Mouse (Mus musculus) layer of hippocampus, adult 2 months (tissue): ENCODE data around the gene Trit1. TPM values are rescaled to one million over a fixed set of nuclear protein-coding genes. Genes with fewer than 3 reads are reported as not detected.
A peak's percentile ranks its signal among the peaks of the same experiment; 100 is the strongest.

ENCODE experiments used
- DNase-seq, 2 experiments: peaks; one replicate each; pipeline ENCODE4 v3.0.0; 2022; ENCODE audit warnings: low spot score in 2 of 2
- H3K27ac ChIP-seq: fragments of 200-600 bp; 2 replicates; pipeline ENCODE4 v1.8.1; 2022
- H3K4me3 ChIP-seq: fragments of 200-600 bp; 2 replicates; pipeline ENCODE4 v1.8.1; 2022; ENCODE audit warnings: mild to moderate bottlenecking
- CTCF ChIP-seq: fragments of 200-600 bp; conservative IDR thresholded peaks from 2 replicates; pipeline ENCODE4 v1.8.1; 2022; ENCODE audit warnings: antibody characterized with exemption, mild to moderate bottlenecking, moderate library complexity
- total RNA-seq, 2 experiments: library from RNA; stranded (reverse); gene quantifications; 2 replicates each; pipeline ENCODE4 v1.2.3; 2021

Trit1 gene
- total RNA-seq, 2 experiments from 2014 or later, result 27.5 to 29.4 TPM

- no peak overlapping the region for H3K27ac ChIP-seq
- no peak for DNase-seq
- no peak for TF ChIP-seq CTCF
- H3K4me3 ChIP-seq, result no peak overlapping the region
These were observed 64.4 kb downstream of the Trit1 start for GRCm38 (mm10) chr4:123080791-123081190.

GRCm38 (mm10) chr4:123082283-123083163 is 66.1 kb downstream of the Trit1 start:
- DNase-seq, result peak; percentile 65 to 74
- Histone ChIP-seq H3K4me3 (no peak overlapping the region), H3K27ac (no peak overlapping the region)
- peak; percentile 90 for TF ChIP-seq CTCF

GRCm38 (mm10) chr4:123083323-123083902 is 67.0 kb downstream of the Trit1 start:
- Histone ChIP-seq H3K27ac (no peak overlapping the region), H3K4me3 (no peak overlapping the region)
- no peak for TF ChIP-seq CTCF
- DNase-seq, result no peak

DNA sequence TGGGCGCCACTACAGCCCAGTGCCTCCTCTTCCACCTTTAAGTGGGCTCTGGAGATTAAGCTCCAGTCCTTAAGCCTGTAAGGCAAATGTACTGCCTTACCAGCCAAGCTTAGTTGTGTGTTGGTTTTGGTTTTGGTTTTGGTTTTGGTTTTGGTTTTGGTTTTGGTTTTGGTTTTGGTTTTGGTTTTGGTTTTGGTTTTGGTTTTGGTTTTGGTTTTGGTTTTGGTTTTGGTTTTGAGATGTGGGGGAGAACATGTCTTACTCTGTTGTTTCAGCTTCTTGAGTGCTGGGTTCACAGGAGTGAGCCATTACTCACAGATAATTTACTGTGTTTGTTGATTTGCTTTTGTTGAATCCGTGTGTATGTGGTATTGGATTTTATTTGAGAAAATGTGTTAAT is 68.9 kb downstream of the Trit1 start:
- Histone ChIP-seq H3K4me3 (no peak overlapping the region), H3K27ac (no peak overlapping the region)
- TF ChIP-seq CTCF, result no peak
- DNase-seq, result no peak

GRCm38 (mm10) chr4:123086381-123086780 is 70.0 kb downstream of the Trit1 start:
- TF ChIP-seq CTCF, result peak; percentile 51
- no peak for DNase-seq
- H3K4me3 ChIP-seq, result no peak overlapping the region
- H3K27ac ChIP-seq, result no peak overlapping the region

GRCm38 (mm10) chr4:123092621-123093020 is 76.2 kb downstream of the Trit1 start:
- TF ChIP-seq CTCF, result no peak
- Histone ChIP-seq H3K4me3 (no peak overlapping the region), H3K27ac (no peak overlapping the region)
- no peak for DNase-seq

DNA sequence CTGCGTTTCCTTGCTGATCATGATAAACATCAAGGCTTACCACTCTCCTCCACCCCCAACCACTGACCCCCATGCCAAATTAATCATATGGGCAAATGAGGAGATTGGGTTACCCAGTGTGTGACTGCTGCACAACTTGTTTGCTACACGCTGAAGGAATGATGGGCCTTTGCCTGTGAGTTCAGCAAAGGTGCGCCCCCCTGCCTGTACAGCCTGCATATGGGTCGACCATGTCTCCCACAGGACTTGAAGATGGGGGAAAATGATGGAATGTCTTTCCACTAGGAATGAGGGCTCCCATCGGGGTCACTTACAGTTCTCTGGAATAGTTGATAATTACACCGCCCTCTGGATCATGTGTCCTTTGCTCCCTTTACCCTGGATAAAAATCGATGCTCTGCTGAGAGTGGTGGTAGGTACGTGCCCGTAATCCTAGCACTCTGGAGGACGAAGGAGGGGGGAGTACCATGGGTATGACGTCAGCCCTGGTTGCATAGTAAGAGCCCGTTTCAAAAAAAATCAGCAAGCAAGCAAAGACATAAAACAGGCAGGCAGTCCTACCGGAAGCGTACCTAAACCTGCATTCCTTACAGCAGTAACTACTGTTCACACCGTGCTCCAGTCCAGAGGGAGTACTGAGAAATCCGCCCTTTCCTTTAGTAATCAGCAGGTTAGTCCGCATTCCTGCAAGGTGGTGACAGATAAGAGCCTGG is 76.8 kb downstream of the Trit1 start:
- Histone ChIP-seq H3K27ac (no peak overlapping the region), H3K4me3 (no peak overlapping the region)
- no peak for DNase-seq
- no peak for TF ChIP-seq CTCF

GRCm38 (mm10) chr4:123093869-123094268 is 77.5 kb downstream of the Trit1 start:
- H3K4me3 ChIP-seq, result no peak overlapping the region
- no peak for DNase-seq
- TF ChIP-seq CTCF, result no peak
- H3K27ac ChIP-seq, result no peak overlapping the region

Other genes with a start within 250 kb of the Trit1 start
- gene Ppt1, start 180.4 kb upstream of the Trit1 start, total RNA-seq, result 10 to 100 TPM; 84.6 to 88.1 TPM
- gene Cap1, start 130.5 kb upstream of the Trit1 start, total RNA-seq, result 100 to 1,000 TPM; 296 to 316 TPM
- gene Mfsd2a, start 55.4 kb upstream of the Trit1 start, total RNA-seq, result 10 to 100 TPM; 45.8 to 49.1 TPM
- 10 to 100 TPM; 31.8 to 32.4 TPM for gene Mycl, start 20.9 kb upstream of the Trit1 start, total RNA-seq
- under 1 TPM; 0.20 to 0.29 TPM for gene Bmp8b, start 88.6 kb downstream of the Trit1 start, total RNA-seq
- gene Oxct2b, start 99.7 kb downstream of the Trit1 start, total RNA-seq, result not detected
- gene Ppie, start 123.4 kb downstream of the Trit1 start, total RNA-seq, result 10 to 100 TPM; 21.5 to 21.9 TPM
- gene Hpcal4, start 166.6 kb downstream of the Trit1 start, total RNA-seq, result 100 to 1,000 TPM; 493 to 508 TPM
- 10 to 100 TPM; 14.5 to 15.2 TPM for gene Nt5c1a, start 184.9 kb downstream of the Trit1 start, total RNA-seq
- gene Heyl, start 217.0 kb downstream of the Trit1 start, total RNA-seq, result 1 to 10 TPM; 3.1 to 3.3 TPM
- 10 to 100 TPM; 45.9 to 47.6 TPM for gene Pabpc4, start 245.8 kb downstream of the Trit1 start, total RNA-seq